Mouse (Mus musculus) midbrain, embryonic 11.5 days (tissue): ENCODE data around the gene Vps13d. TPM values are rescaled to one million over a fixed set of nuclear protein-coding genes. Genes with fewer than 3 reads are reported as not detected.

Source experiments
- ATAC-seq: fragments of 200-750 bp; cut with Nextera tagmentation; 2 replicates; pipeline ENCODE4 v1.8.0; 2017; ENCODE audit warnings: moderate TSS enrichment, moderate library complexity; ENCODE audit not compliant: low FRiP score
- DNase-seq: peaks from one replicate; pipeline ENCODE4 v3.0.0; 2015; ENCODE audit warnings: low spot score; ENCODE audit errors: missing footprints
- H3K27ac ChIP-seq: fragments of 300-500 bp; sonication (generic); 2 replicates; pipeline ENCODE4 v1.5.1; 2014; ENCODE audit warnings: low read depth, low read length
- H3K27me3 ChIP-seq: fragments of 300-500 bp; sonication (generic); 2 replicates; pipeline ENCODE4 v1.6.1; 2014; ENCODE audit warnings: mild to moderate bottlenecking, low read length, moderate library complexity, mixed read lengths; ENCODE audit not compliant: control insufficient read depth, insufficient read depth
- H3K36me3 ChIP-seq: fragments of 300-500 bp; sonication (generic); 2 replicates; pipeline ENCODE4 v1.6.1; 2014; ENCODE audit warnings: mild to moderate bottlenecking, low read length, moderate library complexity, mixed read lengths; ENCODE audit not compliant: control insufficient read depth, insufficient read depth
- H3K4me1 ChIP-seq: fragments of 300-500 bp; sonication (generic); 2 replicates; pipeline ENCODE4 v1.6.1; 2014; ENCODE audit warnings: low read length; ENCODE audit not compliant: control insufficient read depth, insufficient read depth
- H3K4me2 ChIP-seq: fragments of 300-500 bp; sonication (generic); 2 replicates; pipeline ENCODE4 v1.6.1; 2014; ENCODE audit warnings: mild to moderate bottlenecking, moderate library complexity
- H3K4me3 ChIP-seq: fragments of 300-500 bp; sonication (generic); 2 replicates; pipeline ENCODE4 v1.5.1; 2014; ENCODE audit warnings: low read depth, low read length
- H3K9ac ChIP-seq: fragments of 300-500 bp; sonication (generic); 2 replicates; pipeline ENCODE4 v1.6.1; 2014; ENCODE audit warnings: low read length
- H3K9me3 ChIP-seq: fragments of 300-500 bp; sonication (generic); 2 replicates; pipeline ENCODE4 v1.6.1; 2016; ENCODE audit warnings: low read length; ENCODE audit not compliant: control insufficient read depth
- WGBS: fragments of 180-500 bp; shearing (Covaris S2); extraction: QIAGEN DNeasy Blood & Tissue Kit; methylation state at CpG from one replicate; pipeline ENCODE4 v1.1.7; 2014; 5-methylcytosine and 5-hydroxymethylcytosine counted together
- polyA plus RNA-seq: library from polyadenylated mRNA; unstranded; fragments of >200 nt; fragmentation: Nextera tagmentation; extraction: Ambion mirVana; gene quantifications from 2 replicates; pipeline ENCODE4 v1.2.1, GENCODE M21; 2014

The Vps13d gene
- polyA plus RNA-seq, 1 experiment from 2014 or later = 8.7 TPM

DNA sequence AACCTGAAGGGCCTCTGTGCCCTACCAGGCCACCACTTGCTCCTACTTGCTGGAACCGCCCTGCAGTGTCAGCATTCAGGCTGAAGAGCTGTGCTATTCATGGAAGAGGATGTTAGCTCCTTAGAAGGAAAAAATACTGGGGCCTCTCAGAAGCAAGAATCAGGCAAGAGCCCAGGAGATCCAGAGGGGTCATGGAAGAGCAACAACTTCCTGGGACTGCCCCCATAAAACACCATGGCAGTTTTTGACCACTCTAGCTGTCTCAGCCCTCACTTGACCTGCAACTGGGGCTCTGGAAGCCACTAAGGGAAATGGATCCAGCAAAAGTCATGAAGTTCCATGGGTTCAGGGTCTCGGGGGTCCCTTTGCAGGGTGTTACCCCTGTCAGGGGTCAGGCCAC, 20.6 kb upstream of the Vps13d start:
- Histone ChIP-seq H3K36me3 (no peaks in the 10 kb centered on the region), H3K4me3 (no peak overlapping the region), H3K9me3 (no peaks in the 10 kb centered on the region), H3K27ac (no peak overlapping the region), H3K27me3 (no peaks in the 10 kb centered on the region), H3K4me1 (no peaks in the 10 kb centered on the region), H3K9ac (no peak overlapping the region), H3K4me2 (no peak overlapping the region)
- DNase-seq (peak; percentile 49), ATAC-seq (no peak)
- 84% methylated on average over 2 of the region's 2 CpGs for WGBS

DNA sequence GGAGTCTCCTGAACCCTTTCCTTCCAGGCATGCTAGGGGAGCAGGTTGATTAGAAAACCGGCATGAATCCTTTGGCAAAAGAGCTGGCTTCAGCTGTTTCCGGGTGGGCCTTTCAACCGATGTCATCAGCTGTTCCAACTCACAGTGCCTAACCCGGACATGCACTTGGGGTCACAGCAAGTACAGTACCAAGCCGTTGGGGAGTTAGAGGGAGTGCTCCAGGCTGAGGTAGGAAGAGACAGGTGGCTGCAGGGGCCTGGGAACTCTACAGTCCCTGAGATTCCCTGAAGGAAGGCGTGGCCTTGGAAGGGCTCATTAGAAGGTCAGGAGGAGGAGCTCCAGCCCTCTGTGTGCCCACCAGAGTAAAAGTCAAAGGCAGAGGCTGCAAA, 20.0 kb upstream of the Vps13d start:
- Histone ChIP-seq H3K4me3 (no peak overlapping the region), H3K36me3 (no peaks in the 10 kb centered on the region), H3K27me3 (no peaks in the 10 kb centered on the region), H3K9ac (no peak overlapping the region), H3K4me2 (no peak overlapping the region), H3K27ac (no peak overlapping the region), H3K9me3 (no peaks in the 10 kb centered on the region), H3K4me1 (no peaks in the 10 kb centered on the region)
- DNase-seq (no peak), ATAC-seq (peak; percentile 54)
- 70% methylated on average over 6 of the region's 6 CpGs for WGBS

DNA sequence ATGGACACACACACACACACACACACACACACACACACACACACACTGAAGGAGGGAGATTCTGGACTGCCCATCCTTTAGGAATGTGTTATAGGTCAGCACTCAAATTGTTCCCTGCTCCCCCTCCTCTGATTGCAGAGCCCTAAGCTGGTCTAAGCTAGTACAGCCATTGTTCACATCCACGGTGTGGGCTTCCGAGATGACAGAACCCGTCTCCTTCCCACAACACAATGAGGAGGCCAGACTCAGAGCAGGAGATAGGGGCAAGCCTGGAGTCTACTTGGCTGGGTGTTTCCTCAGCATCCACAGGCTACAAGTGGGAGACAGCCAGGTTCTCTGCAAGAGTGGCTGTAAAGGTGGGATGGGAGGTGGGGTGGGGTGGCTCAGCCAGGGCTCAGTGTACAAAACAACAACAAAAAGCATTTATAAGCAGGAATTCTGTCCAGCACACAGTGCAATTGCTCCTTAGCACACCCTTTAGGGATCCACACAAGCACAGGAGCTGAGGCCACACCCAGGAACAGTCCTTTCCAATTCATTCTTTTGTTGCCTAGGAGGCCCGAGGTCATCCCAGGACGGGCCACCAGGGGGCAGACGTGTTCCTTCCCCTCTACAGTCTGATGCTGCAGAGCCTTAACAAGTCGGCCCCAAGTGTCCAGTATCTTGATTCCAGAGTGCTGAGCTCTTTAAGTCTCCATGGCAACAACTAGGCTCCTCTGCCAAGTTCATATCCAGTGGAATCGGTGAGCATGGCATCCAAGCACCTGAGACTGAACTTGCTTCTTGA, 19.4 kb upstream of the Vps13d start:
- Histone ChIP-seq H3K27me3 (no peaks in the 10 kb centered on the region), H3K9ac (no peak overlapping the region), H3K36me3 (no peaks in the 10 kb centered on the region), H3K4me3 (no peak overlapping the region), H3K4me2 (no peak overlapping the region), H3K9me3 (no peaks in the 10 kb centered on the region), H3K27ac (no peak overlapping the region), H3K4me1 (no peaks in the 10 kb centered on the region)
- 32% methylated on average over 8 of the region's 8 CpGs for WGBS
- DNase-seq (peak; percentile 100), ATAC-seq (peak; percentile 88)

DNA sequence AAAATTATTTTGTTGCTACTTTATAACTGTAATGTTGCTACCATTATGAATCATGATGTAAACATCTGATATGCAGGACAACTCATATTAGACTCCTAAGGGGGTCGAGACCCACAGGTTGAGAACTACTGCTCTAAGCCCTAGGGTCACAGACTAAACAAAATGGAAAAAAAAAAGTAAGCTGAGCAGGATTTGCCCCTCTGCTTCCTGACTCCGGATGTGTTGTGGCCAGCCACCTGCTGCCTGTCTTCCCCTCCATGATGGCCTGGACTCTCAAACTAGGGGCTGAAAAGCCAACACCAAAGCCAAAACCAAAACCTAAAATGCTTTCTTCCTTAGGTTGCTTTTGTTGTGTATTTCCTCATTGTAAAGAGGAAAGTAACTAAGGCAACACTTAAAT, 16.3 kb upstream of the Vps13d start:
- no peak overlapping the region for H3K9ac ChIP-seq
- no peak overlapping the region for H3K4me3 ChIP-seq
- WGBS = 74% methylated on average over 2 of the region's 2 CpGs
- no peak overlapping the region for H3K4me2 ChIP-seq
- ATAC-seq = no peak
- no peaks in the 10 kb centered on the region for H3K9me3 ChIP-seq
- no peaks in the 10 kb centered on the region for H3K4me1 ChIP-seq
- no peak for DNase-seq
- H3K27me3 ChIP-seq = no peaks in the 10 kb centered on the region
- H3K36me3 ChIP-seq = no peaks in the 10 kb centered on the region
- no peak overlapping the region for H3K27ac ChIP-seq

DNA sequence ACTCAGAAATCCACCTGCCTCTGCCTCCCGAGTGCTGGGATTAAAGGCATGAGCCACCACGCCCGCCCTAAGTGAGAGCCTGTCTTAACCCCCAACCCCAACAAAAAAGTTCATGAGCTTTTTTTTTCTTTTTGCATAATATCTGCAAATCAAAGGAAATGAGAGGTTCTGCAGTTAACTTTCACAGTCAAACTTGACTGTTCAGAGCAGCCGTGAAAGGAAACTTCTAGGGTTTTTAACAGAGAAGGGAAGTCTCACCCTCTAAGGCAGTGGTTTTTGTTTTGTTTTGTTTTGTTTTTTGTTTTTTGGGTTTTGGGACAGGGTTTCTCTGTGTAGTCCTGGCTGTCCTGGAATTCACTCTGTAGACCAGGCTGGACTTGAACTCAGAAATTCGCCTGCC, 15.8 kb upstream of the Vps13d start:
- DNase-seq = no peak
- no peak overlapping the region for H3K4me2 ChIP-seq
- no peaks in the 10 kb centered on the region for H3K36me3 ChIP-seq
- no peak overlapping the region for H3K9ac ChIP-seq
- WGBS = 89% methylated on average over 5 of the region's 5 CpGs
- H3K4me1 ChIP-seq = no peaks in the 10 kb centered on the region
- no peak overlapping the region for H3K27ac ChIP-seq
- ATAC-seq = no peak
- no peaks in the 10 kb centered on the region for H3K27me3 ChIP-seq
- no peak overlapping the region for H3K4me3 ChIP-seq
- no peaks in the 10 kb centered on the region for H3K9me3 ChIP-seq

DNA sequence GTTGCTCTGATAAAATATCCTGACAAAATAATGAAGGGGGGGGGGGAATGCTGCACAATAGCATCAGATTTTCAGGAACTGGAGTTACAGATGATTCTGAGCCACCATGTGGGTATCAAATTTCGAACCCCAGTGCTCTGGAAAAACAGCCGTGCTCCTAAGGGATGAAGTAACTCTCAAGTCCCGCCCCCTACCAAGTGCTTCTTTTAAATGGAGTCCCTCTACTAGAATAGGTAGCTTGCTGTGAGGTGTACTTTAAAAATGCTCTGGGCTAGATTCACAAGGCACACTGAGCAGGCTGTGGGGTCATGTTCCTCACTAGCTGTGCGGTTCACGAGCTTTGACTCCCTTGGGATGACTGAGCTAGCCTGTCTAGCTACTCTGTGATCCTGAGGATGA, 14.9 kb upstream of the Vps13d start:
- Histone ChIP-seq H3K4me1 (no peaks in the 10 kb centered on the region), H3K4me3 (no peak overlapping the region), H3K9me3 (no peaks in the 10 kb centered on the region), H3K9ac (no peak overlapping the region), H3K4me2 (no peak overlapping the region), H3K27ac (no peak overlapping the region), H3K36me3 (no peaks in the 10 kb centered on the region), H3K27me3 (no peaks in the 10 kb centered on the region)
- ATAC-seq = no peak
- DNase-seq = no peak
- 46% methylated on average over 5 of the region's 5 CpGs for WGBS

DNA sequence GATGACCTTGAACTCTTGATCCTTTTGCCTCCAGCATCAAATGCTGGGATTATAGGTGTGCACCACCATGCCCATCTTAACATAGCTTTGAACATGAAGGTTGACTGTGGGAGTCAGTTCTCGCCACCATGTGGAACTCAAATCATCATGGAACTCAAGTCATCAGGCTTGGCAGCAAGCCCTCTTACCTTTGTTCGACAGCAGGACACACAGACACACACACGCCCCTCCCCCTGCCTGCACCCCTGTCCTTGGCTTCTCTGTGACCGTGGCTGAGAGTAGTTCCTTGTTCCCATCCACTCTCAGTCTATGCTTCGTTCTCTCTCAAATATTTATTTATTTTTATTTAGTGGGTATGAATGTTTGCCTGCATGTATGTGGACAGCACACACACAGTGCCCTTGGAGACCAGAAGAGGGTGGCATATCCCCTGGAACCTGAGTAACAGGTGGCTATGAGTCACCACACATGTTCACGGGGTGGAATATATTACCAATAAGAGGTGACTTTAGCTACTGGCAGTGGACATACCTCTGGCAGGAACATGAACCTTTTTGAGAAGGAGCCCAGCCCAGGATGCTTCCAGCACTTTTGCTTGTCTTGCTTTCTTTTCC, 14.4 kb upstream of the Vps13d start:
- no peaks in the 10 kb centered on the region for H3K36me3 ChIP-seq
- no peak overlapping the region for H3K4me3 ChIP-seq
- DNase-seq (no peak), ATAC-seq (peak; percentile 49)
- H3K27me3 ChIP-seq = no peaks in the 10 kb centered on the region
- H3K4me2 ChIP-seq = no peak overlapping the region
- H3K4me1 ChIP-seq = no peaks in the 10 kb centered on the region
- H3K9me3 ChIP-seq = no peaks in the 10 kb centered on the region
- H3K27ac ChIP-seq = no peak overlapping the region
- no peak overlapping the region for H3K9ac ChIP-seq
- 78% methylated on average over 6 of the region's 6 CpGs for WGBS

DNA sequence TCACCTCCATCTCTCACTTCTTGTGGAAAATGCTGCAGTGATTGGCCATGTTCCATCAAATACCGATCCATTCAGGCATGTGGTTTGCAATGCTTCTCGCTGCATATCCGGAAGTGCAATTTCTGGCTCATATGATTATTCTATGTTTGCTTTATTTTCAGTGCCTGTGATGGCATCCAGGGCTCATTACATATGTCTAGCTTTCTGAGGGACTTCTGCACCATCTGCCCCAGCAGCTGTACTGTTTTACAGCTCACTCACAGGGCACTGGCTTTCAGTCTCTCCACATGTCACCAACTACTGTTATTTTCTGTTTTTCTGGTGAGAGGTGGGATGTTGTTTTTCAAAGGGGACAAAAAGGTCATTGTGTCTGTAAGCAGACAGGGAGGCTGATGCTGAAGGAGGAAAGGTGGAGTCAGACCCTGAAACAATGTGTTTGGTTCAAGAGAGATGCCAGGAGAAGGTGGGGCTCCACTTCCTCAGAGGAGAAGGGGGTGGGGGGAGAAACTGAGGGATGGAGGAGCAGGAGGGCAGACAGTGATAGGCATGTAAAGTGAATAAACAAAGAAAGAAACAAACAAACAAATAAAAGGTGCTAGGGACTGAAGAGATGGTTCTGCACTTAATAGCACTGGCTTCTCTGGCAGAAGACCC, 13.0 kb upstream of the Vps13d start:
- Histone ChIP-seq H3K27me3 (no peaks in the 10 kb centered on the region), H3K27ac (no peak overlapping the region), H3K9me3 (no peaks in the 10 kb centered on the region), H3K4me3 (no peak overlapping the region), H3K9ac (no peak overlapping the region), H3K36me3 (no peaks in the 10 kb centered on the region), H3K4me1 (no peaks in the 10 kb centered on the region), H3K4me2 (no peak overlapping the region)
- 96% methylated on average over 3 of the region's 3 CpGs for WGBS
- no peak for DNase-seq
- ATAC-seq = no peak

DNA sequence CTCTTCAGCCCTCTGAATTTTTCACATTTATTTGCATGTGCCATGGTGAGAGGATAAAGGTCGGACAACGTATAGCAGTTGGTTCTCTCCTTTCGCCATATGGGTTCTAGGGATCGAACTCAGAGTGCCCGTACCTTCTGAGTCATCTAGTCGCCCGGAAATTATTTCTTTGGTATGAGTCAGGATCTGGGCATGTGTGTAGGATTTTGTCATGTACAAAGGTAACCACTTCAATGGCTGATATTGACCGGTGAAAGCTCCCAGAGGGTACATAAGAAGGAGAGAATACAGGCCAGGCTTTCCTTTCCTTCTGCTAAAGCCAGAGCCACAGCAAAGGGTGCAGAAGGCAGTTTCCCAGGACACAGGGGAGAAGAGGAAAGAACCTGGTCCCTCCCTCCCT, 10.0 kb upstream of the Vps13d start:
- Histone ChIP-seq H3K9ac (no peak overlapping the region), H3K27me3 (no peaks in the 10 kb centered on the region), H3K36me3 (no peaks in the 10 kb centered on the region), H3K27ac (no peak overlapping the region), H3K4me3 (no peak overlapping the region), H3K4me1 (no peaks in the 10 kb centered on the region), H3K4me2 (no peak overlapping the region), H3K9me3 (no peaks in the 10 kb centered on the region)
- WGBS = 87% methylated on average over 8 of the region's 8 CpGs
- no peak for ATAC-seq
- no peak for DNase-seq
